Mouse (Mus musculus) v-Abl transformed pro-B cells (cell line): ENCODE results near the gene Lap3.

Experiments
- in situ Hi-C, 2 experiments: fragments of 400-800 bp; cut with MboI; formaldehyde crosslinking; loops; one replicate each; pipeline ENCODE4 v1.15.1; 2025; ENCODE audit not compliant: unreplicated experiment in 2 of 2

Lap3 gene

GRCm38 (mm10) chr5:45493191-45494092 is at the start of gene Lap3:
Gene Lap3, plus strand, starts transcription at chr5:45493374.
- in situ Hi-C loops = loop anchor here (5.0 to 25.0 kb wide), 2 partner anchors 41 to 369 kb away; partner anchors contain the start of genes Lcorl (in 2 of the 2), Clrn2 (in 1 of the 2) and Qdpr (in 1 of the 2)

GRCm38 (mm10) chr5:45444130-45444832 is 48.9 kb upstream of the Lap3 start:
- in situ Hi-C loops = no loop called here

- in situ Hi-C loops = no loop called here
Observed at GRCm38 (mm10) chr5:45448676-45449075, 44.5 kb upstream of the Lap3 start.

- in situ Hi-C loops = no loop called here
Observed at GRCm38 (mm10) chr5:45449206-45449605, 44.0 kb upstream of the Lap3 start.

- in situ Hi-C loops = loop anchor here in 1 of 2 experiments (5.0 kb wide), 1 partner anchor 42 kb away; the partner anchor contains the start of gene Lap3
Observed at GRCm38 (mm10) chr5:45449831-45450716, 43.1 kb upstream of the Lap3 start, which contains the start of gene Qdpr. Gene Qdpr, minus strand, starts transcription at chr5:45450236.

GRCm38 (mm10) chr5:45453451-45453850 is 39.7 kb upstream of the Lap3 start, which contains the start of gene Clrn2:
Gene Clrn2, plus strand, starts transcription at chr5:45453751.
- in situ Hi-C loops = loop anchor here in 1 of 2 experiments (5.0 kb wide), 1 partner anchor 39 kb away; the partner anchor contains the start of gene Lap3

GRCm38 (mm10) chr5:45454456-45454855 is 38.7 kb upstream of the Lap3 start:
- in situ Hi-C loops = loop anchor here in 1 of 2 experiments (5.0 kb wide), 1 partner anchor 38 kb away; the partner anchor contains the start of gene Lap3

GRCm38 (mm10) chr5:45472880-45473450 is 20.2 kb upstream of the Lap3 start:
- in situ Hi-C loops = loop anchor here (5.0 to 10.0 kb wide), 6 partner anchors 62 to 874 kb away; partner anchors contain the start of gene Ncapg (in 2 of the 2)

GRCm38 (mm10) chr5:45473521-45473920 is 19.7 kb upstream of the Lap3 start:
- in situ Hi-C loops = loop anchor here (5.0 to 10.0 kb wide), 6 partner anchors 61 to 874 kb away; partner anchors contain the start of gene Ncapg (in 2 of the 2)

- in situ Hi-C loops = loop anchor here (5.0 to 10.0 kb wide), 6 partner anchors 61 to 873 kb away; partner anchors contain the start of gene Ncapg (in 2 of the 2)
Observed at GRCm38 (mm10) chr5:45474215-45474614, 19.0 kb upstream of the Lap3 start.

- in situ Hi-C loops = loop anchor here (5.0 to 25.0 kb wide), 7 partner anchors 60 to 873 kb away; partner anchors contain the start of genes Lcorl (in 2 of the 2) and Ncapg (in 2 of the 2)
Observed at GRCm38 (mm10) chr5:45474758-45475157, 18.4 kb upstream of the Lap3 start.

GRCm38 (mm10) chr5:45475771-45476170 is 17.4 kb upstream of the Lap3 start:
- in situ Hi-C loops = loop anchor here (10.0 to 25.0 kb wide), 4 partner anchors 59 to 387 kb away; partner anchors contain the start of genes Lcorl (in 2 of the 2) and Ncapg (in 1 of the 2)

- in situ Hi-C loops = loop anchor here (10.0 to 25.0 kb wide), 4 partner anchors 59 to 386 kb away; partner anchors contain the start of genes Lcorl (in 2 of the 2) and Ncapg (in 1 of the 2)
Observed at GRCm38 (mm10) chr5:45476288-45476687, 16.9 kb upstream of the Lap3 start.

GRCm38 (mm10) chr5:45477601-45478000 is 15.6 kb upstream of the Lap3 start:
- in situ Hi-C loops = loop anchor here (10.0 to 25.0 kb wide), 4 partner anchors 57 to 385 kb away; partner anchors contain the start of genes Lcorl (in 2 of the 2) and Ncapg (in 1 of the 2)

GRCm38 (mm10) chr5:45480066-45480465 is 13.1 kb upstream of the Lap3 start:
- in situ Hi-C loops = loop anchor here (25.0 kb wide), 1 partner anchor 382 kb away; the partner anchor contains the start of gene Lcorl (in 2 of the 2)

- in situ Hi-C loops = loop anchor here (25.0 kb wide), 1 partner anchor 381 kb away; the partner anchor contains the start of gene Lcorl (in 2 of the 2)
Observed at GRCm38 (mm10) chr5:45481125-45481524, 12.0 kb upstream of the Lap3 start.

GRCm38 (mm10) chr5:45482607-45483006 is 10.6 kb upstream of the Lap3 start:
- in situ Hi-C loops = loop anchor here (25.0 kb wide), 1 partner anchor 380 kb away; the partner anchor contains the start of gene Lcorl (in 2 of the 2)

GRCm38 (mm10) chr5:45483654-45484053 is 9.5 kb upstream of the Lap3 start:
- in situ Hi-C loops = loop anchor here (25.0 kb wide), 1 partner anchor 379 kb away; the partner anchor contains the start of gene Lcorl (in 2 of the 2)
